Mouse (Mus musculus) midbrain, postnatal 0 days (tissue): ENCODE data around the gene Ces3a. TPM values are rescaled to one million over a fixed set of nuclear protein-coding genes. Genes with fewer than 3 reads are reported as not detected.

Experiments
- ATAC-seq: fragments of 200-750 bp; cut with Nextera tagmentation; 2 replicates; pipeline ENCODE4 v1.8.0; 2017; ENCODE audit warnings: moderate number of reproducible peaks, mild to moderate bottlenecking, moderate TSS enrichment, moderate library complexity; ENCODE audit not compliant: low FRiP score
- DNase-seq: peaks from one replicate; pipeline ENCODE4 v3.0.0-alpha.2; 2015; ENCODE audit warnings: low spot score
- H3K27ac ChIP-seq: fragments of 300-500 bp; sonication (generic); 2 replicates; pipeline ENCODE4 v1.5.1; 2014; ENCODE audit warnings: low read depth, mild to moderate bottlenecking, low read length, mixed read lengths
- H3K27me3 ChIP-seq: fragments of 300-500 bp; sonication (generic); 2 replicates; pipeline ENCODE4 v1.6.1; 2014; ENCODE audit warnings: low read length, control low read depth, mixed read lengths; ENCODE audit not compliant: insufficient read depth
- H3K36me3 ChIP-seq: fragments of 300-500 bp; sonication (generic); 2 replicates; pipeline ENCODE4 v1.6.1; 2014; ENCODE audit warnings: low read length, control low read depth, mixed read lengths; ENCODE audit not compliant: insufficient read depth
- H3K4me1 ChIP-seq: fragments of 300-500 bp; sonication (generic); 2 replicates; pipeline ENCODE4 v1.6.1; 2014; ENCODE audit warnings: mild to moderate bottlenecking, control low read depth, antibody characterized with exemption, low read length, mixed read lengths; ENCODE audit not compliant: insufficient read depth
- H3K4me2 ChIP-seq: fragments of 300-500 bp; sonication (generic); 2 replicates; pipeline ENCODE4 v1.6.1; 2014; ENCODE audit warnings: low read depth, mild to moderate bottlenecking, low read length, mixed read lengths; ENCODE audit not compliant: poor library complexity, severe bottlenecking
- H3K4me3 ChIP-seq: fragments of 300-500 bp; sonication (generic); 2 replicates; pipeline ENCODE4 v1.5.1; 2014; ENCODE audit warnings: low read depth, mild to moderate bottlenecking, low read length, moderate library complexity
- H3K9ac ChIP-seq: fragments of 300-500 bp; sonication (generic); replicated peaks from 2 replicates; pipeline ENCODE4 v1.6.1; 2014; ENCODE audit warnings: mild to moderate bottlenecking, low read length, moderate library complexity, mixed read lengths; ENCODE audit not compliant: poor library complexity, severe bottlenecking
- H3K9me3 ChIP-seq: fragments of 300-500 bp; sonication (generic); 2 replicates; pipeline ENCODE4 v1.6.1; 2016; ENCODE audit warnings: low read length, control low read depth
- CTCF ChIP-seq: IDR thresholded peaks from 2 replicates; pipeline ENCODE4 v1.5.1; 2016; ENCODE audit warnings: antibody characterized with exemption, mild to moderate bottlenecking
- WGBS: fragments of 180-500 bp; shearing (Covaris S2); extraction: QIAGEN DNeasy Blood & Tissue Kit; methylation state at CpG from one replicate; pipeline ENCODE4 v1.1.7; 2014; 5-methylcytosine and 5-hydroxymethylcytosine counted together
- polyA plus RNA-seq: library from polyadenylated mRNA; unstranded; fragments of >200 nt; fragmentation: Nextera tagmentation; extraction: Ambion mirVana; gene quantifications from 2 replicates; pipeline ENCODE4 v1.2.1, GENCODE M21; 2015
- total RNA-seq: library from RNA; depleted of rRNA; stranded (reverse); fragments of >200 nt; gene quantifications from 2 replicates; pipeline ENCODE4 v1.2.3, GENCODE M21; 2014; rRNA removed

Ces3a gene
- total and polyA plus RNA-seq, 2 experiments from 2014 or later: not detected

GRCm38 (mm10) chr8:105104220-105104619, 55.8 kb downstream of the Ces3a start:
- Histone ChIP-seq H3K4me3 (no peak overlapping the region), H3K36me3 (no peaks in the 10 kb centered on the region), H3K27me3 (no peaks in the 10 kb centered on the region), H3K9me3 (0 out of 2 replicates have a peak, but pooled peaks cover 2% of the 10 kb centered on the region), H3K4me1 (no peaks in the 10 kb centered on the region), H3K9ac (no peak overlapping the region), H3K27ac (no peak overlapping the region), H3K4me2 (no peak overlapping the region)
- WGBS: 84% methylated on average over 3 of the region's 3 CpGs
- DNase-seq (no peak), ATAC-seq (no peak)
- no peak for TF ChIP-seq CTCF

Other genes starting within 250 kb of the Ces3a start
- gene Ces2b, start 217.0 kb upstream of the Ces3a start, total RNA-seq: 0.49 TPM in 1 of 2 replicates, not detected in the other
- 0.11 and 0.17 TPM in 2 replicates for gene Ces2b, start 217.0 kb upstream of the Ces3a start, polyA plus RNA-seq
- gene Ces2c, start 201.5 kb upstream of the Ces3a start, total RNA-seq: not detected in 2 replicates
- not detected in 2 replicates for gene Ces2c, start 201.5 kb upstream of the Ces3a start, polyA plus RNA-seq
- not detected in 2 replicates for gene Ces2e, start 122.3 kb upstream of the Ces3a start, total RNA-seq
- gene Ces2e, start 122.3 kb upstream of the Ces3a start, polyA plus RNA-seq: not detected in 2 replicates
- 0.93 TPM in 1 of 2 replicates, not detected in the other for gene Ces2f, start 101.2 kb upstream of the Ces3a start, total RNA-seq
- gene Ces2f, start 101.2 kb upstream of the Ces3a start, polyA plus RNA-seq: not detected in 2 replicates
- 0.14 and 0.49 TPM in 2 replicates for gene Ces2g, start 86.9 kb upstream of the Ces3a start, total RNA-seq
- 0.15 and 0.28 TPM in 2 replicates for gene Ces2g, start 86.9 kb upstream of the Ces3a start, polyA plus RNA-seq
- not detected in 2 replicates for gene Ces2h, start 47.7 kb upstream of the Ces3a start, total RNA-seq
- gene Ces2h, start 47.7 kb upstream of the Ces3a start, polyA plus RNA-seq: not detected in 2 replicates
- gene Ces3b, start 35.2 kb downstream of the Ces3a start, total RNA-seq: not detected in 2 replicates
- not detected in 2 replicates for gene Ces3b, start 35.2 kb downstream of the Ces3a start, polyA plus RNA-seq
- gene Ces4a, start 83.2 kb downstream of the Ces3a start, total RNA-seq: not detected in 2 replicates
- 0.06 TPM in 1 of 2 replicates, not detected in the other for gene Ces4a, start 83.2 kb downstream of the Ces3a start, polyA plus RNA-seq
- 43.9 and 46.1 TPM in 2 replicates for gene Cbfb, start 122.1 kb downstream of the Ces3a start, total RNA-seq
- gene Cbfb, start 122.1 kb downstream of the Ces3a start, polyA plus RNA-seq: 16.2 and 17.5 TPM in 2 replicates
- 33.6 and 36.7 TPM in 2 replicates for gene D230025D16Rik, start 176.5 kb downstream of the Ces3a start, total RNA-seq
- gene D230025D16Rik, start 176.5 kb downstream of the Ces3a start, polyA plus RNA-seq: 24.6 and 28.3 TPM in 2 replicates
- gene B3gnt9, start 206.6 kb downstream of the Ces3a start, total RNA-seq: 14.2 and 17.5 TPM in 2 replicates
- gene B3gnt9, start 206.6 kb downstream of the Ces3a start, polyA plus RNA-seq: 9.5 and 11.5 TPM in 2 replicates
- gene Tradd, start 216.0 kb downstream of the Ces3a start, total RNA-seq: 7.5 and 8.3 TPM in 2 replicates
- gene Tradd, start 216.0 kb downstream of the Ces3a start, polyA plus RNA-seq: 7.4 and 8.0 TPM in 2 replicates
- gene Fbxl8, start 216.0 kb downstream of the Ces3a start, total RNA-seq: 0.52 and 0.77 TPM in 2 replicates
- 0.83 and 0.85 TPM in 2 replicates for gene Fbxl8, start 216.0 kb downstream of the Ces3a start, polyA plus RNA-seq
- gene Hsf4, start 221.2 kb downstream of the Ces3a start, total RNA-seq: 0.33 TPM in 1 of 2 replicates, not detected in the other
- 0.43 and 0.59 TPM in 2 replicates for gene Hsf4, start 221.2 kb downstream of the Ces3a start, polyA plus RNA-seq
- 2.0 and 2.3 TPM in 2 replicates for gene Nol3, start 227.5 kb downstream of the Ces3a start, total RNA-seq
- 6.5 and 8.1 TPM in 2 replicates for gene Nol3, start 227.5 kb downstream of the Ces3a start, polyA plus RNA-seq
- gene 4931428F04Rik, start 241.3 kb downstream of the Ces3a start, total RNA-seq: 63.6 and 79.2 TPM in 2 replicates
- gene 4931428F04Rik, start 241.3 kb downstream of the Ces3a start, polyA plus RNA-seq: 131 and 132 TPM in 2 replicates
- 2.0 and 5.1 TPM in 2 replicates for gene Exoc3l, start 247.5 kb downstream of the Ces3a start, total RNA-seq
- gene Exoc3l, start 247.5 kb downstream of the Ces3a start, polyA plus RNA-seq: 6.8 and 6.9 TPM in 2 replicates
- gene E2f4, start 249.1 kb downstream of the Ces3a start, total RNA-seq: 28.2 and 35.7 TPM in 2 replicates
- gene E2f4, start 249.1 kb downstream of the Ces3a start, polyA plus RNA-seq: 29.1 and 29.3 TPM in 2 replicates